ENCODE assay signal across 8 mouse cellular contexts in genomic region chr19:4793281-4793830, GRCm38 (mm10). TPM values are rescaled to one million over a fixed set of nuclear protein-coding genes. Genes with fewer than 3 reads are reported as not detected.
DNase-seq lines count a peak whose midpoint lies in the region; ATAC-seq and TF ChIP-seq lines count a peak whose summit lies in the region.

No protein-coding gene starts in this region.

- H3K4me2 ChIP-seq in kidney, embryonic 15.5 days = peak overlapping the region; percentile 85
- peak overlapping the region; percentile 74 for H3K4me2 ChIP-seq in hindbrain, embryonic 15.5 days
- peak overlapping the region; percentile 73 for H3K4me2 ChIP-seq in midbrain, embryonic 13.5 days (replicated peaks)

- peaks cover 56% of the 10 kb centered on the region for H3K36me3 ChIP-seq in kidney, embryonic 15.5 days
- H3K36me3 ChIP-seq in hindbrain, embryonic 15.5 days = peaks cover 27% of the 10 kb centered on the region
- peaks cover 31% of the 10 kb centered on the region for H3K36me3 ChIP-seq in midbrain, embryonic 13.5 days

- TF ChIP-seq CTCF in bone marrow macrophage, adult 2 months (IDR thresholded peaks at IDR 0.05; ENCODE audit: low read depth, low read length) = no peak

- no peak for TF ChIP-seq POLR2A in bone marrow macrophage, adult 2 months (IDR thresholded peaks at IDR 0.05; ENCODE audit: borderline replicate concordance, low read depth, low read length)

- H3K27ac ChIP-seq in kidney, embryonic 15.5 days = peak overlapping the region; percentile 83
- H3K27ac ChIP-seq in bone marrow macrophage, adult 2 months (ENCODE audit: insufficient read depth, low read depth, low read length) = peak overlapping the region; percentile 35
- H3K27ac ChIP-seq in hindbrain, embryonic 15.5 days (replicated peaks) = peak overlapping the region; percentile 86
- peak overlapping the region; percentile 77 for H3K27ac ChIP-seq in midbrain, embryonic 13.5 days

- peak; percentile 61 for ATAC-seq in kidney, embryonic 15.5 days (replicated peaks; ENCODE audit: low FRiP score)
- ATAC-seq in hindbrain, embryonic 15.5 days (ENCODE audit: low FRiP score, low read depth) = peak; percentile 24; the same call in 1 of the 2 replicates
- peak; percentile 53 for ATAC-seq in midbrain, embryonic 13.5 days

- H3K9me3 ChIP-seq in kidney, embryonic 15.5 days (replicated peaks) = no peaks in the 10 kb centered on the region
- no peaks in the 10 kb centered on the region for H3K9me3 ChIP-seq in hindbrain, embryonic 15.5 days
- H3K9me3 ChIP-seq in midbrain, embryonic 13.5 days = no peaks in the 10 kb centered on the region

- H3K9ac ChIP-seq in kidney, embryonic 15.5 days = peak overlapping the region; percentile 65
- peak overlapping the region; percentile 71 for H3K9ac ChIP-seq in hindbrain, embryonic 15.5 days
- peak overlapping the region; percentile 85 for H3K9ac ChIP-seq in midbrain, embryonic 13.5 days (replicated peaks)

- no peaks in the 10 kb centered on the region for H3K27me3 ChIP-seq in kidney, embryonic 15.5 days
- H3K27me3 ChIP-seq in hindbrain, embryonic 15.5 days = no peaks in the 10 kb centered on the region
- no peaks in the 10 kb centered on the region for H3K27me3 ChIP-seq in midbrain, embryonic 13.5 days

- WGBS in kidney, embryonic 15.5 days = 1% methylated on average over 16 of the region's 16 CpGs
- 2% methylated on average over 16 of the region's 16 CpGs for WGBS in hindbrain, embryonic 15.5 days
- WGBS in midbrain, embryonic 13.5 days = 2% methylated on average over 16 of the region's 16 CpGs

- H3K4me1 ChIP-seq in kidney, embryonic 15.5 days = peaks cover 43% of the 10 kb centered on the region
- H3K4me1 ChIP-seq in bone marrow macrophage, adult 2 months (ENCODE audit: control insufficient read depth, insufficient read depth, low read length) = peaks cover 11% of the 10 kb centered on the region
- H3K4me1 ChIP-seq in hindbrain, embryonic 15.5 days (replicated peaks) = peaks cover 57% of the 10 kb centered on the region
- peaks cover 55% of the 10 kb centered on the region for H3K4me1 ChIP-seq in midbrain, embryonic 13.5 days (replicated peaks)

- H3K4me3 ChIP-seq in kidney, embryonic 15.5 days (replicated peaks) = peak overlapping the region; percentile 65
- H3K4me3 ChIP-seq in bone marrow macrophage, adult 2 months (ENCODE audit: insufficient read depth, low read length) = peak overlapping the region; percentile 89
- peak overlapping the region; percentile 65 for H3K4me3 ChIP-seq in hindbrain, embryonic 15.5 days
- peak overlapping the region; percentile 81 for H3K4me3 ChIP-seq in midbrain, embryonic 13.5 days (replicated peaks)

- no peak for DNase-seq in kidney, adult 11 months
- DNase-seq in urinary bladder, adult 2 months (ENCODE audit: low spot score) = no peak
- DNase-seq in spleen, postnatal 4 days (ENCODE audit: low spot score in 2 of 2) = no peak
- DNase-seq in left cerebral cortex, adult 8-10 months (ENCODE audit: low spot score in 2 of 2) = no peak

RNA-seq across cellular contexts. Expression of gene Rbm4, which starts 0.3 kb away (rescaled TPM):
- 66.1 and 67.6 TPM in 2 replicates for polyA plus RNA-seq in kidney, embryonic 15.5 days (2015; fragmentation: Nextera tagmentation; extraction: Ambion mirVana)
- polyA plus RNA-seq in bone marrow macrophage, adult 2 months (2012; ENCODE audit: insufficient read depth, insufficient read length, missing spikeins) = 18.5 and 18.6 TPM in 2 replicates
- 72.3 and 87.5 TPM in 2 replicates for polyA plus RNA-seq in hindbrain, embryonic 15.5 days (2015; fragmentation: Nextera tagmentation; extraction: Ambion mirVana)
- 117 and 126 TPM in 2 replicates for polyA plus RNA-seq in midbrain, embryonic 13.5 days (2015; fragmentation: Nextera tagmentation; extraction: Ambion mirVana)
- 36.9 and 43.3 TPM in 2 replicates for polyA plus RNA-seq in urinary bladder, adult 2 months (2012; rRNA removed)
- 100 to 1,000 TPM in 1 of 4 experiments, 10 to 100 TPM in 3; 84.7 to 114 (median 94.1) TPM for total RNA-seq in left cerebral cortex, adult 8-10 months (2022)

RNA-seq across cellular contexts. Expression of gene Gm21992, which starts 18.1 kb away (rescaled TPM):
- 38.2 and 40.3 TPM in 2 replicates for polyA plus RNA-seq in kidney, embryonic 15.5 days (2015; fragmentation: Nextera tagmentation; extraction: Ambion mirVana)
- polyA plus RNA-seq in bone marrow macrophage, adult 2 months (2012; ENCODE audit: insufficient read depth, insufficient read length, missing spikeins) = 9.0 and 22.6 TPM in 2 replicates
- polyA plus RNA-seq in hindbrain, embryonic 15.5 days (2015; fragmentation: Nextera tagmentation; extraction: Ambion mirVana) = 22.9 and 23.9 TPM in 2 replicates
- 30.9 and 33.4 TPM in 2 replicates for polyA plus RNA-seq in midbrain, embryonic 13.5 days (2015; fragmentation: Nextera tagmentation; extraction: Ambion mirVana)
- 12.7 and 17.2 TPM in 2 replicates for polyA plus RNA-seq in urinary bladder, adult 2 months (2012; rRNA removed)
- total RNA-seq in left cerebral cortex, adult 8-10 months (2022) = 10 to 100 TPM; 25.1 to 31.9 (median 29.8) TPM

RNA-seq across cellular contexts. Expression of gene Rbm14, which starts 18.1 kb away (rescaled TPM):
- polyA plus RNA-seq in kidney, embryonic 15.5 days (2015; fragmentation: Nextera tagmentation; extraction: Ambion mirVana) = 97.3 and 103 TPM in 2 replicates
- 21.0 and 22.9 TPM in 2 replicates for polyA plus RNA-seq in bone marrow macrophage, adult 2 months (2012; ENCODE audit: insufficient read depth, insufficient read length, missing spikeins)
- polyA plus RNA-seq in hindbrain, embryonic 15.5 days (2015; fragmentation: Nextera tagmentation; extraction: Ambion mirVana) = 62.4 and 64.8 TPM in 2 replicates
- polyA plus RNA-seq in midbrain, embryonic 13.5 days (2015; fragmentation: Nextera tagmentation; extraction: Ambion mirVana) = 74.8 and 82.3 TPM in 2 replicates
- 17.1 and 17.5 TPM in 2 replicates for polyA plus RNA-seq in urinary bladder, adult 2 months (2012; rRNA removed)
- 10 to 100 TPM; 33.9 to 49.3 (median 43.7) TPM for total RNA-seq in left cerebral cortex, adult 8-10 months (2022)

RNA-seq across cellular contexts. Expression of gene Rbm4b, which starts 37.1 kb away (rescaled TPM):
- polyA plus RNA-seq in kidney, embryonic 15.5 days (2015; fragmentation: Nextera tagmentation; extraction: Ambion mirVana) = 75.2 and 75.5 TPM in 2 replicates
- polyA plus RNA-seq in bone marrow macrophage, adult 2 months (2012; ENCODE audit: insufficient read depth, insufficient read length, missing spikeins) = 6.2 and 7.7 TPM in 2 replicates
- polyA plus RNA-seq in hindbrain, embryonic 15.5 days (2015; fragmentation: Nextera tagmentation; extraction: Ambion mirVana) = 134 and 139 TPM in 2 replicates
- polyA plus RNA-seq in midbrain, embryonic 13.5 days (2015; fragmentation: Nextera tagmentation; extraction: Ambion mirVana) = 220 TPM in 2 replicates
- polyA plus RNA-seq in urinary bladder, adult 2 months (2012; rRNA removed) = 10.5 and 11.1 TPM in 2 replicates
- 10 to 100 TPM; 15.0 to 17.9 (median 16.4) TPM for total RNA-seq in left cerebral cortex, adult 8-10 months (2022)

RNA-seq across cellular contexts. Expression of gene Ccs, which starts 45.8 kb away (rescaled TPM):
- 59.3 and 64.5 TPM in 2 replicates for polyA plus RNA-seq in kidney, embryonic 15.5 days (2015; fragmentation: Nextera tagmentation; extraction: Ambion mirVana)
- polyA plus RNA-seq in bone marrow macrophage, adult 2 months (2012; ENCODE audit: insufficient read depth, insufficient read length, missing spikeins) = 42.5 and 42.8 TPM in 2 replicates
- polyA plus RNA-seq in hindbrain, embryonic 15.5 days (2015; fragmentation: Nextera tagmentation; extraction: Ambion mirVana) = 40.8 and 41.4 TPM in 2 replicates
- polyA plus RNA-seq in midbrain, embryonic 13.5 days (2015; fragmentation: Nextera tagmentation; extraction: Ambion mirVana) = 37.9 and 40.2 TPM in 2 replicates
- 64.5 and 75.5 TPM in 2 replicates for polyA plus RNA-seq in urinary bladder, adult 2 months (2012; rRNA removed)
- total RNA-seq in left cerebral cortex, adult 8-10 months (2022) = 10 to 100 TPM; 30.1 to 35.8 (median 33.5) TPM

Comparison
In these comparisons a context has a peak if more than half of its experiments do, and no peak if none do; other contexts are left out.
1. H3K27ac ChIP-seq: peak in every context shown above with its lines; median percentile 86 in hindbrain, embryonic 15.5 days; 83 in kidney, embryonic 15.5 days; 77 in midbrain, embryonic 13.5 days; 35 in bone marrow macrophage, adult 2 months.